Mouse (Mus musculus) midbrain, postnatal 0 days (tissue): ENCODE measurements around the gene Tmem234. TPM values are rescaled to one million over a fixed set of nuclear protein-coding genes. Genes with fewer than 3 reads are reported as not detected.

ENCODE experiments used
- ATAC-seq: fragments of 200-750 bp; cut with Nextera tagmentation; 2 replicates; pipeline ENCODE4 v1.8.0; 2017; ENCODE audit warnings: moderate number of reproducible peaks, mild to moderate bottlenecking, moderate TSS enrichment, moderate library complexity; ENCODE audit not compliant: low FRiP score
- DNase-seq: peaks from one replicate; pipeline ENCODE4 v3.0.0-alpha.2; 2015; ENCODE audit warnings: low spot score
- H3K27ac ChIP-seq: fragments of 300-500 bp; sonication (generic); 2 replicates; pipeline ENCODE4 v1.5.1; 2014; ENCODE audit warnings: low read depth, mild to moderate bottlenecking, low read length, mixed read lengths
- H3K27me3 ChIP-seq: fragments of 300-500 bp; sonication (generic); 2 replicates; pipeline ENCODE4 v1.6.1; 2014; ENCODE audit warnings: low read length, control low read depth, mixed read lengths; ENCODE audit not compliant: insufficient read depth
- H3K36me3 ChIP-seq: fragments of 300-500 bp; sonication (generic); 2 replicates; pipeline ENCODE4 v1.6.1; 2014; ENCODE audit warnings: low read length, control low read depth, mixed read lengths; ENCODE audit not compliant: insufficient read depth
- H3K4me1 ChIP-seq: fragments of 300-500 bp; sonication (generic); 2 replicates; pipeline ENCODE4 v1.6.1; 2014; ENCODE audit warnings: mild to moderate bottlenecking, control low read depth, antibody characterized with exemption, low read length, mixed read lengths; ENCODE audit not compliant: insufficient read depth
- H3K4me2 ChIP-seq: fragments of 300-500 bp; sonication (generic); 2 replicates; pipeline ENCODE4 v1.6.1; 2014; ENCODE audit warnings: low read depth, mild to moderate bottlenecking, low read length, mixed read lengths; ENCODE audit not compliant: poor library complexity, severe bottlenecking
- H3K4me3 ChIP-seq: fragments of 300-500 bp; sonication (generic); 2 replicates; pipeline ENCODE4 v1.5.1; 2014; ENCODE audit warnings: low read depth, mild to moderate bottlenecking, low read length, moderate library complexity
- H3K9ac ChIP-seq: fragments of 300-500 bp; sonication (generic); replicated peaks from 2 replicates; pipeline ENCODE4 v1.6.1; 2014; ENCODE audit warnings: mild to moderate bottlenecking, low read length, moderate library complexity, mixed read lengths; ENCODE audit not compliant: poor library complexity, severe bottlenecking
- H3K9me3 ChIP-seq: fragments of 300-500 bp; sonication (generic); 2 replicates; pipeline ENCODE4 v1.6.1; 2016; ENCODE audit warnings: low read length, control low read depth
- CTCF ChIP-seq: IDR thresholded peaks from 2 replicates; pipeline ENCODE4 v1.5.1; 2016; ENCODE audit warnings: antibody characterized with exemption, mild to moderate bottlenecking
- WGBS: fragments of 180-500 bp; shearing (Covaris S2); extraction: QIAGEN DNeasy Blood & Tissue Kit; methylation state at CpG from one replicate; pipeline ENCODE4 v1.1.7; 2014; 5-methylcytosine and 5-hydroxymethylcytosine counted together
- polyA plus RNA-seq: library from polyadenylated mRNA; unstranded; fragments of >200 nt; fragmentation: Nextera tagmentation; extraction: Ambion mirVana; gene quantifications from 2 replicates; pipeline ENCODE4 v1.2.1, GENCODE M21; 2015
- total RNA-seq: library from RNA; depleted of rRNA; stranded (reverse); fragments of >200 nt; gene quantifications from 2 replicates; pipeline ENCODE4 v1.2.3, GENCODE M21; 2014

Tmem234 gene
- total and polyA plus RNA-seq, 2 experiments from 2014 or later, result 189 to 210 TPM

GRCm38 (mm10) chr4:129576863-129577491 lies 23.5 kb upstream of the Tmem234 start:
- 21% methylated on average over 21 of the region's 21 CpGs for WGBS

GRCm38 (mm10) chr4:129577688-129578087 lies 22.8 kb upstream of the Tmem234 start:
- DNase-seq (no peak), ATAC-seq (no peak)
- no peak overlapping the region for H3K4me3 ChIP-seq
- no peaks in the 10 kb centered on the region for H3K9me3 ChIP-seq
- no peaks in the 10 kb centered on the region; the same call in 1 of the 2 replicates for H3K27me3 ChIP-seq
- no peak overlapping the region for H3K27ac ChIP-seq
- H3K4me1 ChIP-seq, result 0 out of 2 replicates have a peak, but pooled peaks cover 3% of the 10 kb centered on the region
- 81% methylated on average over 7 of the region's 7 CpGs for WGBS
- no peak overlapping the region for H3K9ac ChIP-seq
- TF ChIP-seq CTCF, result no peak
- H3K4me2 ChIP-seq, result no peak overlapping the region
- no peaks in the 10 kb centered on the region for H3K36me3 ChIP-seq

More at GRCm38 (mm10) chr4:129576863-129577491, 23.5 kb upstream of the Tmem234 start:
- Histone ChIP-seq H3K4me2 (no peak overlapping the region), H3K9me3 (no peaks in the 10 kb centered on the region), H3K27me3 (no peaks in the 10 kb centered on the region; the same call in 1 of the 2 replicates), H3K36me3 (no peaks in the 10 kb centered on the region), H3K27ac (no peak overlapping the region), H3K9ac (0 out of 2 replicates have a peak overlapping the region, but pooled peaks have one; percentile 8), H3K4me1 (0 out of 2 replicates have a peak, but pooled peaks cover 3% of the 10 kb centered on the region), H3K4me3 (no peak overlapping the region)
- peak; percentile 57 for TF ChIP-seq CTCF
- DNase-seq, result peak; percentile 73
- ATAC-seq, result no peak

GRCm38 (mm10) chr4:129578466-129578865 lies 22.0 kb upstream of the Tmem234 start, which contains the start of gene Fam167b:
Gene Fam167b (minus strand): TSS chr4:129578549.
- H3K27ac ChIP-seq, result no peak within 1 kb of the TSS
- no peak within 1 kb of the TSS for H3K9ac ChIP-seq
- no peaks in the 10 kb centered on the region; the same call in 1 of the 2 replicates for H3K27me3 ChIP-seq
- DNase-seq (no peak), ATAC-seq (no peak)
- no peak within 1 kb of the TSS for H3K4me3 ChIP-seq
- H3K9me3 ChIP-seq, result no peaks in the 10 kb centered on the region
- 92% methylated on average over 5 of the region's 5 CpGs for WGBS
- no peak within 1 kb of the TSS for H3K4me2 ChIP-seq
- TF ChIP-seq CTCF, result no peak
- H3K4me1 ChIP-seq, result 0 out of 2 replicates have a peak, but pooled peaks cover 3% of the 10 kb centered on the region
- H3K36me3 ChIP-seq, result no peaks in the 10 kb centered on the region

GRCm38 (mm10) chr4:129580347-129580746 lies 20.1 kb upstream of the Tmem234 start:
- Histone ChIP-seq H3K27ac (no peak overlapping the region), H3K9ac (no peak overlapping the region), H3K36me3 (no peaks in the 10 kb centered on the region), H3K4me3 (no peak overlapping the region), H3K4me2 (no peak overlapping the region), H3K4me1 (peaks cover 7% of the 10 kb centered on the region; the same call in 1 of the 2 replicates), H3K9me3 (no peaks in the 10 kb centered on the region), H3K27me3 (no peaks in the 10 kb centered on the region; the same call in 1 of the 2 replicates)
- ATAC-seq, result no peak
- peak; percentile 50 for DNase-seq
- WGBS, result 77% methylated on average over 7 of the region's 7 CpGs
- no peak for TF ChIP-seq CTCF

- Histone ChIP-seq H3K4me1 (peaks cover 4% of the 10 kb centered on the region; the same call in 1 of the 2 replicates), H3K9me3 (no peaks in the 10 kb centered on the region), H3K4me2 (no peak overlapping the region), H3K9ac (no peak overlapping the region), H3K4me3 (no peak overlapping the region), H3K27ac (no peak overlapping the region), H3K36me3 (no peaks in the 10 kb centered on the region), H3K27me3 (no peaks in the 10 kb centered on the region; the same call in 1 of the 2 replicates)
- no peak for TF ChIP-seq CTCF
- ATAC-seq (no peak), DNase-seq (no peak)
- 76% methylated on average over 1 of the region's 1 CpGs for WGBS
Measured at GRCm38 (mm10) chr4:129582251-129582650, 18.2 kb upstream of the Tmem234 start.

GRCm38 (mm10) chr4:129584370-129584769 lies 16.1 kb upstream of the Tmem234 start:
- TF ChIP-seq CTCF, result no peak
- H3K4me3 ChIP-seq, result no peak overlapping the region
- no peaks in the 10 kb centered on the region for H3K9me3 ChIP-seq
- no peak overlapping the region for H3K9ac ChIP-seq
- no peak overlapping the region for H3K27ac ChIP-seq
- ATAC-seq, result no peak
- no peaks in the 10 kb centered on the region for H3K27me3 ChIP-seq
- H3K4me1 ChIP-seq, result peaks cover 4% of the 10 kb centered on the region; the same call in 1 of the 2 replicates
- H3K36me3 ChIP-seq, result no peaks in the 10 kb centered on the region
- H3K4me2 ChIP-seq, result peak overlapping the region; percentile 54; the same call in 1 of the 2 replicates
- 90% methylated on average over 1 of the region's 1 CpGs for WGBS
- no peak for DNase-seq
